Mouse (Mus musculus): Measurements from ENCODE around the gene Gm10762.
A peak's percentile ranks its signal among the peaks of the same experiment; 100 is the strongest.
"Not testable (repeated sequence)": the region's sequence is repeated elsewhere in the genome, so short reads cannot be mapped to it uniquely, and the experiment has no call there.

The Gm10762 gene

DNA sequence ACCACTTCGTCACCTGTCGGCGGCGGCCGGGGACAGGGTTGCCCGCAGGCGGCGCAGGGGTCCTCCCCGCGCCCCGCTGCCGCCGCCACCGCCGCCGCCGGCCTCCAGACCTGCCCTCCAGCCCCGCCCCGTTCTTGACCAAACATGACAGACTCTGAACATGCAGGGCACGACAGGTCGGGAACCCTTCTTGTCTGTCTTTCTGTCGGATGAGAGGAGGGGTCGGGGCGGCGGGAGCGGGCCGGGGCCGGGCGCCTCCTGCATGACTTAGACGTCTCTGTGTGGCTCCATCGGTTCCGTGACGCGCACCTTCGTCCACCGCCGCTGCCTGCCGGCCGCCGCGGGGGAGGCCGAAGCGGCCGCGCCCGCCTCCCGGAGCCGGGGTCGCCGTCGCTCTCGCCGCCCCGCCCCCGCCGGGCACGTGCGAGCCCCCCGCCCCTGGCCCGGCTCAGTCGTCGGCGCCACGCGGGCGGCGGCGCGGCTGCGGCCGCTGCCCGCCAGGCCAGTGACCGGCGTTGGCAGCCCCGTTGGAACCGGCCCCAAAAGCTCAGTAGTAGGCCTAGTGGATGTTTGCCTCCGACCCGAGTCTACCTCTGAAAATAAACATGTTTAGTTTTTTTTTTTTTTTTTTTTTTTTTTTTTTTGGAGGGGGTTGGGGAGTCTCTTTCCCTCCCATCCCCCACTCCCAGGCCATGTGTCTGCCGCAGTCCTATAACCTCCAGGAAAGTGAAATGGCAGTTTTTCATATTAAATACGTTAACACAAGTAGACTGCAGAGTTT, at the start of gene Gm10762:
Gene Gm10762 (minus strand): TSS at position 65 of the 781 bp plus-strand sequence.
- DNase-seq (ENCODE audit: low spot score in 2 of 2), result peak; percentile 79 to 83

DNA sequence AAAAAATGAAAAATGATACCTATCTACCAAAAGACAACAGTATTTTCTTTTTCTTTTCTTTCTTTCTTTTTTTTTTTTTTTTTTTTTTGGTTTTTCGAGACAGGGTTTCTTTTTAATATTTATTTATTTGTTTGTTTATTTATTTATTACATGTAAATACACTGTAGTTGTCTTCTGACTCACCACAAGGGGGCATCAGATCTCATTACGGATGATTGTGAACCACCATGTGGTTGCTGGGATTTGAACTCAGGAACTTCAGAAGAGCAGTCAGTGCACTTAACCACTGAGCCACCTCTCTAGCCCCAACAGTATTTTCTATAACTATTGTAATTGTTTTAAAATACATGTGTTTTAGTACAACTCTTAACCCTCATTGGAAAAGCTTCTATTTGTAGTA, 41.3 kb upstream of the Gm10762 start:
- DNase-seq (ENCODE audit: low spot score in 2 of 2), result not testable (repeated sequence)

DNA sequence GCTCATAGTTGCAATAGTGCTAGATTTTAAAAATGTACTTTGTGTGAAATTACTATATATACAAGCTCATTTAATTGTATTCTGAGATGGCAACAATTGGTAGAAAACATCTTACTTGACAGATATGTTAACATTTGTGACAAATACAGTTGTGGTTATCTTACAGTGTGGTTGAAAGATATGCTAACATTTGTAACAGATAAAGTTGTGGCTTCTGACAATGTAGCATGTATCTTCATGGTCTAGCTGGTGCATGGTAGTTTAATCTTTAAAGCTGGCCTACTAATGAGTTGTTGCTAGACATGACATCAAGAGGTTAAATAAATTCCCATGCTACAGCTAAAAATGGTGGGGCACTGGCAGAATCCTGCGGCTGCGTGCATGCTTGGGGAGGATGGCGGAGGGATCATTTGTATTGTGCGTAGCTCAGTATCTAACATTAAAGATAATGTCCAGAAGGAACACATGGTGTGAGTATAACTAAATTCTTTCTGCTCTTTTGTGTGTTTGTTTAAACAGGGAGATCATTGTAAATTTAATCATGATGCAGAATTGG, 38.7 kb upstream of the Gm10762 start:
- no peak for DNase-seq (ENCODE audit: low spot score in 2 of 2)

DNA sequence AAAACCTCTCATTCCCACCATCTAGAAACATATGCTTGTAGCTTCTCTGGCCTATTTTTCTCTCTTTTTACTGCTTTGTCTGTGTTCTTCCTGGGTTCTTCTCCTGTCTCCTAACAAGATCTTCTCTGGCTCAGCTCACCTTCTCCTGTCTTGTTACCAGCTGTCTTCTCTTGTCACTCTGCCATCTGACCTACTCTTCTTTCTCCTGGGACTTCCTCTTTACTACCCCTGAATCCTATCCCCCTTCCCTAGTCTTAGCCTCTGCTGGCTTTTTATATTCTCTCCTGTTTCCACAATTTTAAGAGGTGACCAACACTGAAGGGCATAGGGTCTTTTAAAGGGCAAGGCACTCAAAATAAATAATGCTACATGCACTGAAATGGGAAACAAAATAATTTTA, 37.3 kb upstream of the Gm10762 start:
- no peak for DNase-seq (ENCODE audit: low spot score in 2 of 2)

DNA sequence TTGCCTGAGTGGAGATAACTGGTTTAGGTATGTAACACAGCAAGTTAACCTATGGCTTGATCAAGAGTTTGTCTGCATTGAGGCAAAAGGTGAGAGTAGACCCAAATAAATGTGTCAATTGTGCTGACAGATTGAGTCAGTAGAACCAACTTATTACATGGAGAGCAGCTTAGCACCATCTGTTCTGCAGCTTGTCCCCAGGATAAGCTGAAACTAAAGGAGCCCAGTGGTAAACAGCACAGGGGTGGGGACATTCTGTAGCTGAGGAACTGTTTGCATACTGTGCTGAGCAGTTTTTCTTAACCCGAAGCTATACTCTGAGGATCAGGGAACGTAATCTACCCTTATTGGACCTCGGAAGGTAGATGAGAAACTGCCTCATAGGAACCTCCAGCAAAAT, 17.2 kb upstream of the Gm10762 start:
- DNase-seq (ENCODE audit: low spot score in 2 of 2), result no peak

DNA sequence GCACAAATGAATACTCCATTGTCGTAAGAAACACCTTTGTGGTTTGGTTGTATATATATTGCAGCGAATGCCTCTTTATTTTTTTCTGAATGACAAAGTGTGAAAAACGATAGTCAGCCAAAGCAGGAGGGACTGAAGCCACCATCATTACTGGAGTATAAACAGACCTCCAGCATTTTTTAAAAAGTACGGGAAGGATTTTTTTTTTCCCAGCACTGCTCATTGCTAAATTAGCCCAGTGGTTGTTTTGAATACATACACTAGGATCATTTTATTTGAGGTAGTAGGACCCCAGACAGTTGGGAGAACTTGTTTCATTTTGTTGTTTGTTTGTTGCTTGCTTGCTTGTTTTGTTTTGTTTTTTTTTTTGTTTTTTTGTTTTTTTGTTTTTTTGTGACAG, 8.0 kb upstream of the Gm10762 start:
- no peak for DNase-seq (ENCODE audit: low spot score in 2 of 2)

DNA sequence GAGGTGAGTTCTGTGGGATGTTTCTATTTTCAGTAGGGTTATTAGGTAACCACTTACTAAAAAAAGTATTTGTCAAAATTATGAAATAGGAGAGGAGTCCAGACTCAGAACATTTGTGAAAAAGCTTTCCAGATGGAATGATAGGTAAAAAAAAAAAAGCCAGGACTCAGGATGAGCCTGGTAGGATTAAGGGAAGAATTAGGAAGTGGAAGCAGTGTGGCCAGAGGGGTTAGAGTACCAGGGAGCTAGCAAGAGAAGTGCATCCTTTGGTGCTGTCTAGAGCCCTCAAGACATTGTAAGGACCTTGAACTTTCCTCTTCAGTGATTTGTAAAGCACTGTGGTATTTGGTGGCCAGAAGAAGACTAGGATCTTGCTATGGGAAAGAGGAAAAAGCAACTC, 4.8 kb upstream of the Gm10762 start:
- no peak for DNase-seq (ENCODE audit: low spot score in 2 of 2)

DNA sequence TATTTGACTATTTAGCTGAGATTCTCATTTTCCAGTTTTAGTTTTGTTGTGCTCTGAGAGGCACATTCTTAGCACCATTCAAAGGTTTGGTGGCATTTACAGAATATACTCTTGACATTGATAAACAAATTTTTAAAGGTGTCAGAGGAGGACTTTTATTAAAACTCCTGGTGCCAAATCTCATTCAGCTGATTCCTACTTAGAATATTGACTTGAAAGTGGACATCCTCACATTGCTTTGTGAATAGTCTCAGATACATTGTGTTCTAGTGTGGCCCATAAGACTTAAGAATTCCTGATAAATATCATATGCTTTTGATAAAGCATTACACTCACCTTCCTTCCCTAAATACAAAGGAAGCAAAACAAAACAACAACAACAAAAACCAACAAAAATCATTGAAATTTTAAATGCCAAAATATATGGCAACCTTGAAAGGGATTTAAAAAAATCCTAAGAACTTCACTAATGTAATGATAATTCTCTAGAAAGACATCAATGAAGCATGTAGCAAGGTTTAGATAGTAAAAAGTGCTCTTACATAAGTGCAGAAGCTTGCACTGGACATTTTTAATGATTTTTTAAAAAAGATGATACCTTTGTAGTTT, 1.1 kb upstream of the Gm10762 start:
- DNase-seq (ENCODE audit: low spot score in 2 of 2), result no peak

DNA sequence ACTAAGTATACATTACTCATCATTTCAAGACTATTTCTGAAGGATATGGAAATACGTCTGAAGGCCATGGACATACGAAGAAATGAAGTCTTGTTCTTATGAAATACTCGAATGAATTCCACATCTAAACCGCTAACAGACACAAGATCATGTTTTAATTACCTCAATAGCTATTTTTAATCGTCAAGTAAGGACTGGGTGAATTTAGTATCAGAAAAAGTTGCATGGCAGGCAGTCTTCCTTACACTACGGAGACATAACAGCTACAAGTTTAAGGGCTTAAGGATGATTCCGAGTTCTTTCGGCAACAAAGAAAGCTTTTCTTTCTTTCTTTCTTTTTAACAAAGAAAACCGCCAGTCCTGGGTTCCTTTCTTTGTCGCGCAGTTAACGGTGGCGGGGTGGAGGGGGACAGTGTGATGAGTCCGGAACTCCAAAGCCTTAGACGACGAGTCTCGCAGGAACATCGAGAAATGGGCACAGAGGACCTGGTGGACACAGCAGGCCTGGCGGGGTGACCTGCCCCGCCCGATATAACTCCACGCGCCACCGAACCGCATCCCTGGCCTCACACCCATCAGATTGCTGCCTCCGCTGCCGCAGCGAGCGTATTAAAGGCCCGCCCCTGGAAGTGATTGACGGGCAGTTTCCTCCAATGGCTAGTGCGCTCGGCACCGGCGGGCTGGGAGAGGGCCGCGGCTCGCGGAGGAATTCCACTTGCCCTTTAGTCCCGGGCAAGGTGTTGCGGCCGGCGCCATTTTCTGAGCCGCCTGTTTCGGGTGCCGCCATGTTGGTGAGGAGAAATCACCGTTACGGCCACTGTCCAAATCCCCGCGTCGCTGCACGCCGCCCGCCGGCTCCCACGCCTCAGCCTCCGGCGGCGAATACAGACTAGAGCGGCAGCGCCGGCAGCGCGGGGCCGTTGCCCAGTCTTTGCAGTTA, 614 bp downstream of the Gm10762 start, which contains the start of gene Zc3h6:
Gene Zc3h6 (plus strand): TSS at position 762 of the 940 bp plus-strand sequence.
- DNase-seq (ENCODE audit: low spot score in 2 of 2), result peak; percentile 97

DNA sequence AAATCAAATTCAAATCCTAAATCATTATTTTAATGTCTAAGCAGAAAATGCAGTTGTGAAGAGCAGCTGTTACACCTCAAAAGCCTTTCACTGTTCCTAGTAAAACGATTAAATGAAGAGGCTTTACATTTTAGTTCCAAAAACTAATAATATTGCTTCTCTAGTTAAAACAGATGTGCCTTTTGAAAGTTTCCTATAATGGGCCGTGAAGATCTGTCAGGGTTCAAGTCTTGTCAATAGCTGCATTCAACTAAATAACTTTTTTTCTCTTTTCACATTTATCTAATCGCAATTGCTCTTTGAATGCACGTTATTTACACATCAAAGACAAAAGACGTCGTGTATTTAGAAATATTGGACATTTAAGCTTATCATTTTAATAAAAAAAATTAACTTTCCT, 1.3 kb downstream of the Gm10762 start:
- no peak for DNase-seq (ENCODE audit: low spot score in 2 of 2)

DNA sequence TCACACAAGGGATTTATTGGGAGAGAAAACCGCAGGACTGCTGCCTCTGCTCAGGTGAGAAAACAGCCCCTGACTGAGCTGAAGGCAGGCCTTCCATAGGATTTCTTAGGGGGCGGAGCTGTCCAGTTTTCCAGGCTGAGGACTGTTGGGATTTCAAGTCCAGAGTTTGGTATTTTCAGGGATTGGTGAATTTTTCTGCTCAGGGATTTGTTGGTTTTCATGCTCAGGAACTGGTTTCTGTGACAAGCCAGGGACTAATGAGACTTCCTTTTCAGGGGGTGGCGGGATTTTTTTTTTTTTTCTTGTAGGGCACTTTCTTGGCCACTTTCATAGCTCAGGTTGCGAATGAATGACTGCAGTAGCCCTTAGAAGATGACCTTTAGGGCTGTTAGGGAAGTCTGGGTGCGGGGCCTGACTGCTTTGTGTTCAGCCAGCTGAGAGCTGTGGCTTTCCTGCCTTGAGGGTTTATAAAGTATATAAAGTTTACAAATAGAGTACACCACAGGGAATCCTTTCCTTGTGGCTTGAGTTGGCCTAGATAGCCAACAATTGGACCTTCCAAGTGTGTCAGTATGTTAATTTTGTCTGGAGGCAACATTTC, 1.9 kb downstream of the Gm10762 start:
- no peak for DNase-seq (ENCODE audit: low spot score in 2 of 2)

DNA sequence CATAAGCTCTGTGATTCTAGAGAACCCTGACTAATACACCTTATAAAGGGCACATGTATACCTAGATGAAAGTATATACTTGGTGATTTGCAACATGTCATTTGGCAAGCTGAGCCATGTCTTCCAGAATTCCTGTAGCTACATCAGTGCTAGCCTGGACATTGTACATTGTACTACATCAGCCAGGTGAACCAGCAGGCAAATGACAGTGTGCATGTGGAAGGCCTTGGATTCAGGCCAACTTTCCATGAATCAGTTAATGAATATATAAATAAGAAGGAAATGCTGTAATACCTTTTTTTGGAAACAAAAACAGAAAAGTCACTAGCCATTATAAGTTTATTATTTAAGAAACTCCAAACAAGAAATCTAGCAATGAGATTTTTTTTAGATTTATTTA, 13.3 kb downstream of the Gm10762 start:
- DNase-seq (ENCODE audit: low spot score in 2 of 2), result no peak

DNA sequence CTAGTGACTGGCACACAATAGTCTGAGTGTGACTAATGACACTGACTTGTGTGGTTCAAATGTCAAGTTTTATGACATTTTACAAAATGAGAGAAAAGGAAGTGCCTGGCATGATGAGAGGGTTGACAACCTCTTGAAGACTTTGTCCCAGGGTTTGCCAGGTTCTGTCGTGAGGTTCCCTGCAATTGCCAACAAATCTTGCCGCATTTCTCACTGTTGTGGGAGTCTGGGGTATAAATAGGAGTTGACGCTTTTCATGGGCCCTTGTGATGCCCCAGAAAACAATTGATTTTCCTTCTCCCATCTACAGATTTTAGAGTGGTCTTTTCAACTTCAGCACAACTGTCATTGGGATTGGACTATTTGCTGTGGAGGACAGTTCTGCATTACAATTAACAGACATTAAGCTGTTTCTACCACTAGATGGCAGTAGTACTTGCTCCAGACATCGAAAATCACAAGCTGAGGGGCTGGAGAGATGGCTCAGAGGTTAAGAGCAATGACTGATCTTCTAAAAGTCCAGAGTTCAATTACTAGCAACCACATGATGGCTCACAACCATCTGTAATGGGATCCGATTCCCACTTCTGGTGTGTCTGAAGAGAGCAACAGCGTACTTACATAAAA, 19.4 kb downstream of the Gm10762 start:
- peak; percentile 35 to 41 for DNase-seq (ENCODE audit: low spot score in 2 of 2)

DNA sequence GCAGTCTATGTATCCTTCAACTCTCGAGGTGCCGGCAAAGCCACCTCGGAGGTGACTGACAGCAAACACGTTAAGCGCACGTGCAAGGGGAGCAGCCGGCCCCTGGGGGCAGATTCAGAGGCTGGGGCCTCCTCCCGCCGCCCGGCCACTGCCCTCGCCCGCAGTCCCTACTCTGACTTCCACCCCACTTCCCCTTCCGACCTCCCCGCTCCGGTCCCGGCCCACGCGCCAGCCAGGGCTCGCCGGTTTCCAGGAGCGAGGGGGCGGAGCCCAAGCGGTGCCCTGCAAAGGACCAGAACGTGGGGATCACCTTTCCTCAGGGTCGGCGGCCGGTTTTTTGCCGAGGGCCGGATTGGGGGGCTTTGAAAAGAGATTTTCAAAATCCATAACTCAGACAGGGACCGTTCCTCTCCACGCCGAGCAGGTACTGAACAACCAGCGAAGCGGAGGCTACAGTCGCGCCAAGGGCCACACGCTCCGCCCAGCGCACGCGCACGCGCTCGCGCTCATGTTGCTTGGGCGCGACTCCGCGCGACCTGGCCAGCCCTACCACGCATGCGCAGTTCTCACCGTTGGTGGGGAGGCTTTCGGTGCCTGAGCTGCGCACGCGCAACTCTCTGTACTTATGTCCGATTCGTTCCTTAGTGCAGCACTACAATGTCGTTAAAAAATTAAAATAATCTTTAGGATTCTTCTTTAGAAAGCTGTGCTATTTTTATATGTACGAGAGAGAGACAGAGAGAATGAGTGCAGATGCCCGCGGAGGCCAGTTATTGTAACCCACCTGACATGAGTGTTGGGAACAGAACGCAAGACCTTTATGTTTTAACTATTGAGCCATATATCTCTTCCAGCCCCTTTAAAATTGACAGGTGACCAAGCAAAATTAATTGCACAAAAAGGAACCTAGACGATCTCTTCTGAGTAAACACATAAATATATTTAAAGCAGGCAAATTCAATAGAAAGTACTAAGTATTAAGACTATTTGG, 23.7 kb downstream of the Gm10762 start, which contains the start of gene Zc3h8:
Gene Zc3h8 (minus strand): TSS at position 540 of the 991 bp plus-strand sequence.
- peak; percentile 97 for DNase-seq (ENCODE audit: low spot score in 2 of 2)

DNA sequence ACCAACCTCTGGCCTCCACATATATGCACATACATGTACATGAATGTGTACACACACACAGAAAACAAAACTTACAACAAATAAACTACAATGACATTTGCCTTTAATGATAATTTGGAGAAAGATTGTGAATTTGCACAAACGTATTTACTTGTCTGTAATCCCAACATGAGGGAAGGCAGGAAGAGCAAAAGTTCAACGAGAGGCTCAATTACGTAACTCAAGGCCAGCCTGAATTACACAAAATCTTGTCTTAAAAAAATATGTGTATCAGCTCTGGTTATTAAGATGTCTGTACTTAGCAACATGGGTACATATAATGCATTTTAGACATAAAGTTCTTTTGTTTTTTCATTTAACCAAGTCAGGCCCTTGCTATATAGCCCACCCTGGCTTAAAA, 31.3 kb downstream of the Gm10762 start:
- no peak for DNase-seq (ENCODE audit: low spot score in 2 of 2)

DNA sequence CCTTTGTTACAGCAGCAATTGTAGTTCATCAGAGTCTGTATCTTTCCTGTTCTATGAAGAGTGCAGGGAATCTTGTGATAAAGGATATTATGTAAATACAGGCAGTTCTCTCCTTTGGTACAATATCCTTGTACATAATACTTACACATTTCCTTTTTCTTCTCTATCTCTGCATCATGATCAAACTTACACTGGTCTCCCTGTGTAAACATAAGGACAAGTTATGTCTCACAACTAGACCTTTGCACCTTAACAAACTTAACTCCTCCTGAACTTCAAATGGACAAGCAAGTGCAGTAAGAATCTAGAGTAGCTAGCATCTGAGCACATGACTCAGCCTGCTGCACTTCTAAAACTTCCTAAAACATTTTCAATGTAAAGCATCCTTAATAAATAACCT, 36.8 kb downstream of the Gm10762 start:
- DNase-seq (ENCODE audit: low spot score in 2 of 2), result no peak

DNA sequence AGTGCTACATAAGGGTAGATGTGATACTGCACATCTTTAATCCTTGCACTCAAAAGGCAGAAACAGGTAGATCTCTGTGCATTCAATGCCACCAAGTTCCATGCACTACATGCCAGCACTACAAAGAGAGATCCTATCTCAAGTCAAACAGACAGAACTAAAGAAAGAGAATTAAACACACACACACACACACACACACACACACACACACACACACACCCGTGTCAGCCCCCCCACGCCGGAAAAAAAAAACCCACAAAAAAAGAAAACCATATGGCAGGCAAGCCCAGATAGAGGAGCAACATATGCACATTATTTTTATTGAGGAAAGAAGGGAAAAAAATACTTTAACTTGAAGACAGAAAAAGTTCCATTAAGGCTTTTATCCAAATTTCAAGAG, 39.1 kb downstream of the Gm10762 start:
- no peak for DNase-seq (ENCODE audit: low spot score in 2 of 2)

DNA sequence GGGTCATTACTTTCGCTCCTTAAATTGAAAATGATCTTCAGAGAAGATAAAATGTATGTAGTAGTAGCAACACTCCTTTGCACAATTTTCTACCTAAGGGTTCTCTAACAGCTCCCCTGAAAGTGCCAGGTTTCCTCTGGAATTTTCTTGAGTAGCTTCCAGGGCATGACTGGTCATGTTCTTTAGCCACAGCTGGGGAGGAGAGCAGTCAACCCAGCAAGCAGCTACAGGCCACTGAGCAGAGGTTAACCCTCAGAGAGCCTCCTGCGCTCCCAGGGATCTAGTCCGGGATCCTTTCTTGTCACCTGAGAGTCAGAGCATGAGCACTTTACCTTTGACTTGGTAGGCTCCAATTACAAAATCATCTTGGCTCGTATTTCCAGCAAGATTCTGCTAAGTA, 42.7 kb downstream of the Gm10762 start:
- no peak for DNase-seq (ENCODE audit: low spot score in 2 of 2)

Measured in spleen, postnatal 36 days (tissue).